Mouse (Mus musculus) retina, postnatal 1 day (tissue): ENCODE measurements at regions not wholly inside any gene's neighbourhood (a gene's known extent, or its start where the extent isn't known, plus 50 kb on each side); places are given as distances from the start of the nearest gene placed in this dataset.
A peak's percentile ranks its signal among the peaks of the same experiment; 100 is the strongest.

ENCODE experiments used
- DNase-seq: peaks from one replicate; pipeline ENCODE4 v3.0.0-alpha.2; 2012

DNA sequence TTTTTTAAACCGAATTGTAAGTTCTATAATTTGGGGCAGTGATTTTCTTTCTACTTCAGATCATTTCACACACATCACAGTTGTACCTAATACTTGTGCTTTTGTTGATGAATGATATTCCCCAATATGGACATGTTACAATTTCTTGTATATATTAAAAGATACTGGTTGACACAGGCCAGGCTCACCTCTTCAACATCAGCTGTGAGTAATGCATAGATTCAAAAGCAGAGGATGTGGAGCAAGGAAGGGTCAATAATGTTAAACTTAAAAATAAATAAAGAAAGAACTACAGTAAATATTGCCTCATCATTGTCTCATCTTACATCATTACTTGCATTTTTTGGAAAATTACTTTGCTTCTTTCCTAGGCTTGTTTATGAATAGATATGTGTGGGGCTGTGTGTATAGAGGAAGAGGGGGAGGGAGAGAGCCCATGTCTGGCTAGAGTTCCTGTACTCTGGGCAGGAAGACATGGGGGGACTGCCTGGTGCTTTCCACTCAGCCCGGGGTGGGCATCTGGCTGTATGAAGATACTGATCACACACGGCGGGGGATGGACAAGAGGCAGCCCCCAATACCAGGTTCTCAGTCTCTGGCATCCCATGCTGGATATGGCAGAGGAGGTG is 490.1 kb downstream of the Gm6377 start:
- DNase-seq = no peak

GRCm38 (mm10) chrX:109734961-109735537 is 538.5 kb downstream of the Gm6377 start:
- peak; percentile 2 for DNase-seq

GRCm38 (mm10) chrX:109735967-109736366 is 539.4 kb downstream of the Gm6377 start:
- no peak for DNase-seq
